Mouse (Mus musculus): ENCODE results near the gene Gbf1. TPM values are rescaled to one million over a fixed set of nuclear protein-coding genes. Genes with fewer than 3 reads are reported as not detected.

Gbf1 gene
- total and polyA plus RNA-seq, 3 experiments, result 23.7 to 400 (median 54.1) TPM

DNA sequence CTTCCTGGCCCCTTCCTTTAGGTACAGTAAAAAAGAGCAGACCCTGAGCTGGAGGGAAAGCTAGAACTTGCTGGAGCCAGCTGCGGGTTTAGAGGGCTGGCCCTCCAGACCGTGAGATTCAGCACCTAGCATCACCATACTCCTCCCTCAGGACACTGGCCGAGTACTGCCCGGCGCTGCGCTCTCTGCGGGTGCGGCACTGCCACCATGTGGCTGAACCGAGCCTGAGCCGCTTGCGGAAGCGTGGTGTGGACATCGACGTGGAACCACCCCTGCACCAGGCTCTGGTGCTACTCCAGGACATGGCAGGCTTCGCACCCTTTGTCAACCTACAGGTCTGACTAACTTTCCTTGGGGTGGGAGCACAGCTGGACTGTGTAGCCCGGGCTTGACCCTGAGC is 177.6 kb downstream of the Gbf1 start:
- H3K79me2 ChIP-seq (ENCODE audit: control insufficient read depth, insufficient read depth, low read length, poor library complexity), result peaks cover 2% of the 10 kb centered on the region; the same call in 1 of the 2 replicates
- no peak overlapping the region for H3K4me3 ChIP-seq (ENCODE audit: control insufficient read depth in 1 of 2, insufficient read depth in 1 of 2, low read depth in 2 of 2, low read length in 2 of 2)
- no peak overlapping the region for H3K27ac ChIP-seq (ENCODE audit: control insufficient read depth, low read depth, low read length)
- no peaks in the 10 kb centered on the region for H3K9me3 ChIP-seq (replicated peaks; ENCODE audit: insufficient read depth, low read length)
- peak; percentile 38 for TF ChIP-seq RAD21 (IDR thresholded peaks at IDR 0.05; ENCODE audit: low read depth, low read length)
- peak; percentile 26 to 79 (median 60); a peak in 5 of 6 replicates for TF ChIP-seq CTCF (IDR thresholded peaks at IDR 0.05 in 2 of 3, conservative IDR thresholded peaks at IDR 0.05 in 1 of 3; ENCODE audit: control insufficient read depth in 1 of 3, insufficient read depth in 1 of 3, low read depth in 2 of 3, low read length in 3 of 3, poor library complexity in 1 of 3, severe bottlenecking in 1 of 3)
- peak; percentile 57 for TF ChIP-seq SMC3 (IDR thresholded peaks at IDR 0.05; ENCODE audit: low read depth, low read length)
- no peak for TF ChIP-seq ETS1 (IDR thresholded peaks at IDR 0.05; ENCODE audit: low read depth, low read length)
- no peak overlapping the region for H3K9ac ChIP-seq (ENCODE audit: control insufficient read depth, low read depth, low read length, poor library complexity, severe bottlenecking)
- H3K27me3 ChIP-seq (ENCODE audit: control insufficient read depth in 1 of 2, insufficient read depth in 2 of 2, low read length in 2 of 2), result no peaks in the 10 kb centered on the region
- peak; percentile 44 for DNase-seq (ENCODE audit: low read depth, low spot score)
- H3K36me3 ChIP-seq (ENCODE audit: control insufficient read depth in 1 of 2, insufficient read depth in 2 of 2, low read length in 2 of 2), result peaks cover 0 to 5% of the 10 kb centered on the region in 2 experiments; a peak in 2 of 4 replicates
- peaks cover 0 to 18% of the 10 kb centered on the region in 2 experiments; a peak in 2 of 4 replicates for H3K4me1 ChIP-seq (ENCODE audit: control insufficient read depth in 1 of 2, insufficient read depth in 2 of 2, low read length in 2 of 2)

DNA sequence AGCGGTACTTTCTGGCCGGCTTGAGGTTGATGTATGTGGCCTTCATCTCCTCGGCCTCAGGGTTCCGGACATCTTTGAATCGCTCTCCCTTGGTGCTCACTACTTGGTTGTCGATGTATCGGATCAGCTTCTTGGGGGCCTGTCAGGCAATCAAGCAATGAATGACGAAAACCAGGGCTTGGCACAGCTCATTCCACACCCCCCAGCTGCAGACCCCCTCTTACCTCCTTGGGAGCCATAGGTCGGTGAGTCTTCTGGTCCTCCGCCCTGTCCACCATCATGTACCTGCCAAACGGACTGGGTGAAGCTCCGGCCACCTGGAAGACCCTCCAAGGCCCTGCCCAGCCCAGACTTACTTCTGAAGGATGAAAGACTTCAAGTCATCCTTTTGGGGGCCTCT is 178.4 kb downstream of the Gbf1 start:
- no peak for DNase-seq (ENCODE audit: low read depth, low spot score)
- peaks cover 0 to 18% of the 10 kb centered on the region in 2 experiments; a peak in 2 of 4 replicates for H3K4me1 ChIP-seq (ENCODE audit: control insufficient read depth in 1 of 2, insufficient read depth in 2 of 2, low read length in 2 of 2)
- peaks cover 0 to 5% of the 10 kb centered on the region in 2 experiments; a peak in 2 of 4 replicates for H3K36me3 ChIP-seq (ENCODE audit: control insufficient read depth in 1 of 2, insufficient read depth in 2 of 2, low read length in 2 of 2)
- peaks cover 2% of the 10 kb centered on the region; the same call in 1 of the 2 replicates for H3K79me2 ChIP-seq (ENCODE audit: control insufficient read depth, insufficient read depth, low read length, poor library complexity)
- H3K27me3 ChIP-seq (ENCODE audit: control insufficient read depth in 1 of 2, insufficient read depth in 2 of 2, low read length in 2 of 2), result no peaks in the 10 kb centered on the region
- TF ChIP-seq POLR2AphosphoS2 (IDR thresholded peaks at IDR 0.05; ENCODE audit: low read length) (0 out of 2 replicates have a peak, but pooled peaks have one; percentile 11), SIN3A (IDR thresholded peaks at IDR 0.05; ENCODE audit: low read length) (no peak)
- no peak overlapping the region for H3K4me3 ChIP-seq (ENCODE audit: control insufficient read depth in 1 of 2, insufficient read depth in 1 of 2, low read depth in 2 of 2, low read length in 2 of 2)
- no peak overlapping the region for H3K27ac ChIP-seq (ENCODE audit: control insufficient read depth, low read depth, low read length)
- H3K9me3 ChIP-seq (replicated peaks; ENCODE audit: insufficient read depth, low read length), result no peaks in the 10 kb centered on the region
- H3K9ac ChIP-seq (ENCODE audit: control insufficient read depth, low read depth, low read length, poor library complexity, severe bottlenecking), result no peak overlapping the region

DNA sequence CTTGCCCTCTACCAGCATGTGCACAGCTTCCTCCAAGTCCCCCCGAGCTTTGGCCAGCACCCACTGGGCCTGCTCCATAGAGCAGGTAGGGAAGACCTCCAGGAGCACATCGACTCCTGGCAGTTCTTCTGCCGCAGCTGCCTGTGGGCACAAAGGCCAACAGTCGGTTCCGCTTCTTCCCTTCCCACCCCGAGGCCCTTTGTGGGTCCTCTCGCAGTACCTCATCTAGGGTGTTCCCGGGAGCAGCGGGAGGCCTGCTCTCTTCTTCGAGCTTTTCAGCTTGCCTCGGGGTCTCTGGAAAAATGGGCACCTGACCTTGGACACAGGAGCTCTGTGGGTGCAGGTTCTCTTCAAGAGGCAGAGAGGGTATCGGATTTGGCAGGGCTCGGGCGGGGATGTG is 179.0 kb downstream of the Gbf1 start:
- H3K9ac ChIP-seq (ENCODE audit: control insufficient read depth, low read depth, low read length, poor library complexity, severe bottlenecking), result no peak overlapping the region
- H3K79me2 ChIP-seq (ENCODE audit: control insufficient read depth, insufficient read depth, low read length, poor library complexity), result peaks cover 2% of the 10 kb centered on the region; the same call in 1 of the 2 replicates
- DNase-seq (ENCODE audit: low read depth, low spot score), result no peak
- H3K36me3 ChIP-seq (ENCODE audit: control insufficient read depth in 1 of 2, insufficient read depth in 2 of 2, low read length in 2 of 2), result peaks cover 0 to 5% of the 10 kb centered on the region in 2 experiments; a peak in 2 of 4 replicates
- H3K27me3 ChIP-seq (ENCODE audit: control insufficient read depth in 1 of 2, insufficient read depth in 2 of 2, low read length in 2 of 2), result no peaks in the 10 kb centered on the region
- no peak overlapping the region for H3K27ac ChIP-seq (ENCODE audit: control insufficient read depth, low read depth, low read length)
- H3K9me3 ChIP-seq (replicated peaks; ENCODE audit: insufficient read depth, low read length), result no peaks in the 10 kb centered on the region
- H3K4me1 ChIP-seq (ENCODE audit: control insufficient read depth in 1 of 2, insufficient read depth in 2 of 2, low read length in 2 of 2), result peaks cover 0 to 17% of the 10 kb centered on the region in 2 experiments; a peak in 2 of 4 replicates
- H3K4me3 ChIP-seq (ENCODE audit: control insufficient read depth in 1 of 2, insufficient read depth in 1 of 2, low read depth in 2 of 2, low read length in 2 of 2), result no peak overlapping the region
- TF ChIP-seq USF2 (IDR thresholded peaks at IDR 0.05; ENCODE audit: borderline replicate concordance in 1 of 2, insufficient read depth in 1 of 2, low read depth in 1 of 2, low read length in 2 of 2) (no peak), BHLHE40 (IDR thresholded peaks at IDR 0.05; ENCODE audit: borderline replicate concordance, low read depth, low read length) (no peak), RCOR1 (IDR thresholded peaks at IDR 0.05; ENCODE audit: low read depth, low read length) (no peak), ZNF384 (IDR thresholded peaks at IDR 0.05; ENCODE audit: low read depth, low read length) (no peak), SIN3A (IDR thresholded peaks at IDR 0.05; ENCODE audit: low read length) (no peak), E2F4 (IDR thresholded peaks at IDR 0.05; ENCODE audit: borderline replicate concordance, low read depth, low read length) (no peak), ELF1 (IDR thresholded peaks at IDR 0.05; ENCODE audit: low read depth, low read length) (no peak)

Measured in MEL (cell line).